In genomic region chr16:48701896-48702295, GRCm38 (mm10) we compare ENCODE assay signal across 10 mouse cellular contexts.
"Had no signal": no experiment of that assay in that cellular context is flagged by ENCODE, and none has a peak within 500 bp of the region (broad histone marks: within the 10 kb centered on the region; RNA-seq: fewer than 3 reads in every experiment).

No protein-coding gene starts in this region.

- H3K9ac ChIP-seq: liver, embryonic 13.5 days had no signal

- H3K4me1 ChIP-seq: liver, embryonic 13.5 days had no signal

- H3K4me3 ChIP-seq: liver, embryonic 13.5 days had no signal

- H3K9me3 ChIP-seq: liver, embryonic 13.5 days had no signal

- H3K4me2 ChIP-seq: liver, embryonic 13.5 days; midbrain, embryonic 11.5 days had no signal

- H3K36me3 ChIP-seq: liver, embryonic 13.5 days had no signal

- H3K27ac ChIP-seq: liver, embryonic 13.5 days had no signal

- DNase-seq: kidney, postnatal 14 days; kidney, postnatal 4 days; liver, embryonic 13.5 days; lung, adult 2 months; lung, postnatal 14 days; lung, postnatal 4 days; midbrain, embryonic 14.5 days; thymus, adult 18-20 months; thymus, postnatal 36 days had no signal

- H3K27me3 ChIP-seq: liver, embryonic 13.5 days had no signal
